Mouse (Mus musculus) layer of hippocampus, postnatal 14 days (tissue): ENCODE measurements around the gene Best1. TPM values are rescaled to one million over a fixed set of nuclear protein-coding genes. Genes with fewer than 3 reads are reported as not detected.

Experiments used
- DNase-seq, 2 experiments: peaks; one replicate each; pipeline ENCODE4 v3.0.0; 2021 to 2022; ENCODE audit warnings: low spot score in 2 of 2, mixed read lengths in 1 of 2
- total RNA-seq, 2 experiments: library from RNA; stranded (reverse); gene quantifications; 2 replicates each; pipeline ENCODE4 v1.2.3; 2021

The Best1 gene
- total RNA-seq, 2 experiments from 2014 or later, result 0.97 to 1.1 TPM

DNA sequence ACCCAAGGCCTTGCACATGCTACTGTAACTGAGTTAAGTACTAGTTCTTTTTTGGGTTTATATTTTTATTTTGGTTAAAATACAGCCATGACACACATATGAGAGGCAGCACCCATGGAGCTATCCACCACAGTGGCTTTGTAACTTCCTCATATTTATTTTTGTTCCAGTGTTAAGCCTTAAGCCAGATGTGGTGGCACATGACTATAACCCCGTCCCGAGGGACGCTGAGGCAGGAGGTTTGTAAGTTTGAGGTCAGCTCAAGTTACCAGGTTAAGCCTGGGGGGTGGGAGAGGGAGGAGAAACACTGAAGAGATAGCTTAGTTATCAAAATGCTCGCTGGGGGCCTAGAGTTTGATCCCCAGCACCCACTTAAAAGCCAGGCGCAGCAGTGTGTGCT is 64.9 kb downstream of the Best1 start:
- DNase-seq, result no peak

Other genes with a start within 250 kb of the Best1 start
- not detected for gene Scgb2a2, start 154.1 kb downstream of the Best1 start, total RNA-seq
- 10 to 100 TPM; 18.3 to 18.6 TPM for gene Incenp, start 102.1 kb downstream of the Best1 start, total RNA-seq
- gene Fth1, start 21.0 kb downstream of the Best1 start, total RNA-seq, result 1,000 to 10,000 TPM; 2,325 to 2,371 TPM
- gene Rab3il1, start within 50 bp of the Best1 start, total RNA-seq, result 10 to 100 TPM in 1 of 2 experiments, 1 to 10 TPM in 1; 8.9 to 12.8 TPM
- gene Fads3, start 39.9 kb upstream of the Best1 start, total RNA-seq, result 10 to 100 TPM; 34.3 to 36.8 TPM
- 100 to 1,000 TPM; 230 to 239 TPM for gene Fads2, start 100.1 kb upstream of the Best1 start, total RNA-seq
- gene Fads1, start 181.3 kb upstream of the Best1 start, total RNA-seq, result 100 to 1,000 TPM; 193 to 203 TPM
- 10 to 100 TPM; 90.6 to 91.7 TPM for gene Tmem258, start 202.4 kb upstream of the Best1 start, total RNA-seq
- 10 to 100 TPM in 1 of 2 experiments, 1 to 10 TPM in 1; 8.8 to 10.1 TPM for gene Fen1, start 202.5 kb upstream of the Best1 start, total RNA-seq
- 10 to 100 TPM; 29.6 to 31.2 TPM for gene Myrf, start 239.1 kb upstream of the Best1 start, total RNA-seq